31 mouse cellular contexts compared by ENCODE assay signal in the genomic region with DNA sequence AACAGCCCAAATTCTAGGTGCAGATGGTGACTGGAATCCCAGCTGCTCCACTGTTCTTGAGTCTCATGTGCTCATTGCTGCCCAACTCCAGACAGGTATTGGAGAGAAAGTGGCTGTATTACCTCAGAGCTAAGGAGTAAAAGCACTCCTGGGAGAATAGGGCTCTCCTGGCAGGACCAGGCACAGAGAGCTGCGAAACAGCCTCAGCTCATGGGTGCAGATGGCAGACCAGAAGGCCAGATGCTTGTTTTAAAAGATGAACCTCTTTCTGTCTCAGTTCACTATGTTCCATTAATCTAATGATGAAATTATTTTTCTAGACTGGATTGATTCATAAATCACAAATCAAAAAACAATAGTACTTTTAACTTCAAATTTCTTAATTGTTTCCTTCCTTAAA. TPM values are rescaled to one million over a fixed set of nuclear protein-coding genes. Genes with fewer than 3 reads are reported as not detected.
"Had no signal": no experiment of that assay in that cellular context is flagged by ENCODE, and none has a peak within 500 bp of the region (broad histone marks: within the 10 kb centered on the region; RNA-seq: fewer than 3 reads in every experiment).

No protein-coding gene starts in this region.

- H3K27me3 ChIP-seq: heart, embryonic 13.5 days; heart, embryonic 15.5 days; hindbrain, embryonic 13.5 days; hindbrain, embryonic 15.5 days; kidney, embryonic 15.5 days; limb, embryonic 13.5 days; limb, embryonic 15.5 days; liver, embryonic 12.5 days had no signal

- H3K9me3 ChIP-seq: heart, embryonic 13.5 days; heart, embryonic 15.5 days; hindbrain, embryonic 13.5 days; hindbrain, embryonic 15.5 days; kidney, embryonic 15.5 days; limb, embryonic 13.5 days; limb, embryonic 15.5 days; liver, embryonic 12.5 days had no signal

- H3K4me1 ChIP-seq: heart, embryonic 13.5 days; heart, embryonic 15.5 days; hindbrain, embryonic 13.5 days; hindbrain, embryonic 15.5 days; kidney, embryonic 15.5 days; limb, embryonic 13.5 days; limb, embryonic 15.5 days; liver, embryonic 12.5 days had no signal

- H3K36me3 ChIP-seq: heart, embryonic 13.5 days; heart, embryonic 15.5 days; hindbrain, embryonic 13.5 days; hindbrain, embryonic 15.5 days; kidney, embryonic 15.5 days; limb, embryonic 13.5 days; limb, embryonic 15.5 days; liver, embryonic 12.5 days had no signal

- ATAC-seq: hindbrain, postnatal 0 days; intestine, embryonic 16.5 days; liver, embryonic 12.5 days had no signal

- H3K4me2 ChIP-seq: heart, embryonic 11.5 days; heart, embryonic 13.5 days; heart, embryonic 15.5 days; hindbrain, embryonic 13.5 days; hindbrain, embryonic 15.5 days; kidney, embryonic 15.5 days; limb, embryonic 13.5 days; limb, embryonic 15.5 days; liver, embryonic 12.5 days had no signal

- DNase-seq: gastrocnemius, postnatal 14 days; gastrocnemius, postnatal 36 days; heart, adult 11 months; heart, adult 2 months; heart, postnatal 14 days; heart, postnatal 36 days; kidney, adult 11 months; kidney, adult 2 months; kidney, adult 9 months; kidney, postnatal 14 days; kidney, postnatal 36 days had no signal

- H3K27ac ChIP-seq: heart, adult 2 months; heart, embryonic 13.5 days; heart, embryonic 15.5 days; hindbrain, embryonic 13.5 days; hindbrain, embryonic 15.5 days; hindbrain, postnatal 0 days; kidney, embryonic 15.5 days; kidney, postnatal 0 days; left cerebral cortex, adult 2 months; limb, embryonic 13.5 days; limb, embryonic 15.5 days; liver, embryonic 12.5 days; liver, embryonic 14.5 days had no signal

- H3K4me3 ChIP-seq: heart, adult 2 months; heart, embryonic 13.5 days; heart, embryonic 15.5 days; hindbrain, embryonic 13.5 days; hindbrain, embryonic 15.5 days; kidney, embryonic 15.5 days; left cerebral cortex, adult 2 months; limb, embryonic 13.5 days; limb, embryonic 15.5 days; liver, embryonic 12.5 days had no signal

- H3K9ac ChIP-seq: heart, embryonic 13.5 days; heart, embryonic 15.5 days; hindbrain, embryonic 13.5 days; hindbrain, embryonic 15.5 days; kidney, embryonic 15.5 days; limb, embryonic 13.5 days; limb, embryonic 15.5 days; liver, embryonic 12.5 days; liver, embryonic 14.5 days had no signal

RNA-seq across cellular contexts. Expression of a gene that starts 12.1 kb away (rescaled TPM):
- total RNA-seq: gastrocnemius, adult 18-20 months; gastrocnemius, adult 8-10 months; gastrocnemius, postnatal 14 days; gastrocnemius, postnatal 36 days; heart, postnatal 14 days; hematopoietic stem cell, adult 5-6 weeks; liver, adult 2 months had no signal
- polyA plus RNA-seq: gonadal fat pad, adult 2 months; heart, embryonic 11.5 days; heart, postnatal 0 days; kidney, postnatal 0 days; liver, adult 2 months; liver, embryonic 12.5 days; liver, embryonic 14.5 days had no signal
